Mouse (Mus musculus) kidney, postnatal 10 days (tissue): ENCODE measurements around the gene Baz2b.

Source experiments
- DNase-seq: peaks from one replicate; pipeline ENCODE4 v3.0.0; 2021; ENCODE audit warnings: mixed read lengths

The Baz2b gene

GRCm38 (mm10) chr2:60128631-60129030, 81.0 kb downstream of the Baz2b start:
- DNase-seq = no peak

- peak; percentile 32 for DNase-seq
Observed at GRCm38 (mm10) chr2:60126831-60127230, 82.8 kb downstream of the Baz2b start.

- no peak for DNase-seq
Observed at GRCm38 (mm10) chr2:60126292-60126691, 83.3 kb downstream of the Baz2b start.

- DNase-seq = peak; percentile 77
Observed at GRCm38 (mm10) chr2:60125049-60126004, 84.3 kb downstream of the Baz2b start.

- peak; percentile 79 for DNase-seq
Observed at GRCm38 (mm10) chr2:60124648-60125048, 85.0 kb downstream of the Baz2b start.

GRCm38 (mm10) chr2:60123911-60124647, 85.6 kb downstream of the Baz2b start:
- DNase-seq = no peak

- no peak for DNase-seq
Observed at GRCm38 (mm10) chr2:60123061-60123874, 86.4 kb downstream of the Baz2b start.

- no peak for DNase-seq
Observed at GRCm38 (mm10) chr2:60122188-60122587, 87.5 kb downstream of the Baz2b start.

GRCm38 (mm10) chr2:60120681-60121080, 89.0 kb downstream of the Baz2b start:
- DNase-seq = no peak

GRCm38 (mm10) chr2:60118684-60119558, 90.7 kb downstream of the Baz2b start:
- no peak for DNase-seq

- no peak for DNase-seq
Observed at GRCm38 (mm10) chr2:60117867-60118266, 91.8 kb downstream of the Baz2b start.

- no peak for DNase-seq
Observed at GRCm38 (mm10) chr2:60115891-60116554, 93.6 kb downstream of the Baz2b start.

- DNase-seq = no peak
Observed at GRCm38 (mm10) chr2:60114901-60115300, 94.7 kb downstream of the Baz2b start.

- no peak for DNase-seq
Observed at GRCm38 (mm10) chr2:60113661-60114560, 95.7 kb downstream of the Baz2b start.

GRCm38 (mm10) chr2:60112116-60112515, 97.5 kb downstream of the Baz2b start:
- no peak for DNase-seq

GRCm38 (mm10) chr2:60109001-60109400, 100.6 kb downstream of the Baz2b start:
- no peak for DNase-seq

- DNase-seq = no peak
Observed at GRCm38 (mm10) chr2:60096625-60097024, 113.0 kb downstream of the Baz2b start.

GRCm38 (mm10) chr2:60090280-60090679, 119.4 kb downstream of the Baz2b start:
- no peak for DNase-seq

GRCm38 (mm10) chr2:60089528-60090247, 120.0 kb downstream of the Baz2b start:
- peak; percentile 59 for DNase-seq
